Mouse (Mus musculus) brain, embryonic 14.5 days (tissue): ENCODE measurements at regions not wholly inside any gene's neighbourhood (a gene's known extent, or its start where the extent isn't known, plus 50 kb on each side); places are given as distances from the start of the nearest gene placed in this dataset.
"Not testable (repeated sequence)": the region's sequence is repeated elsewhere in the genome, so short reads cannot be mapped to it uniquely, and the experiment has no call there.

Experiments
- CTCF ChIP-seq: fragments of 200-500 bp; IDR thresholded peaks from 2 replicates; pipeline ENCODE4 v1.5.1; 2012; ENCODE audit warnings: inconsistent platforms, mild to moderate bottlenecking, moderate library complexity, borderline replicate concordance; ENCODE audit not compliant: insufficient read depth, insufficient read length; ENCODE audit errors: extremely low read depth
- POLR2A ChIP-seq: fragments of 200-500 bp; IDR thresholded peaks from 2 replicates; pipeline ENCODE4 v1.6.1; 2012; ENCODE audit warnings: mild to moderate bottlenecking, inconsistent platforms, borderline replicate concordance; ENCODE audit not compliant: poor library complexity, insufficient read depth, insufficient read length, severe bottlenecking; ENCODE audit errors: extremely low read depth

DNA sequence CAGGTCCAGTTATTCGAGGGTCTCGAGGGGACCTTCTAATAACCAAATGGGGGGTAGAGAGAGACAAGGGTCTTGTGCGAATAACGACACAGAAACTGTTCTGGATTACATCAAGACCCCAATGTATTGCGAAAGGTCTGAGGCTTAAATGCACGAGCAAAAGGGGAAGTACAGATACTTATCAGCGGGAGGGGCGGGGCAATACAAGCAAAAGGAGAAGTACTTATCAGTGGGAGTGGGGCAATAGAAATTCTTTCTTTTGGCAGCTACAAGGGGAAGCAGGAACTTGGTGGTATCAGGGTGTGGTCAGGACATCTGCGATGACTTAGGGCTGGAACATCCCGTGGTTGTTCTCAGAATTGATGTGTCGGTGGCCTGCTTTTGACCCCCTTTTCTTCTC is 295.6 kb downstream of the Htr7 start:
- TF ChIP-seq CTCF, POLR2A: not testable (repeated sequence)
